Mouse (Mus musculus) C2C12 (cell line): Measurements from ENCODE around the gene Gm5127. TPM values are rescaled to one million over a fixed set of nuclear protein-coding genes. Genes with fewer than 3 reads are reported as not detected.

Source experiments
- H3K27me3 ChIP-seq: one replicate; pipeline ENCODE4 v1.6.1; 2011; ENCODE audit not compliant: control insufficient read depth, insufficient read depth, insufficient read length
- H3K36me3 ChIP-seq: one replicate; pipeline ENCODE4 v1.6.1; 2011; ENCODE audit not compliant: control insufficient read depth, insufficient read depth
- H3K4me3 ChIP-seq: one replicate; pipeline ENCODE4 v1.5.1; 2011; ENCODE audit warnings: mild to moderate bottlenecking, control low read depth; ENCODE audit not compliant: poor library complexity, insufficient read depth, severe bottlenecking
- H3K79me2 ChIP-seq: one replicate; pipeline ENCODE4 v1.6.1; 2011; ENCODE audit not compliant: control insufficient read depth, insufficient read depth
- H3K79me3 ChIP-seq: one replicate; pipeline ENCODE4 v1.6.1; 2011; ENCODE audit warnings: low read depth, control low read depth
- H3ac ChIP-seq: one replicate; pipeline ENCODE3; 2011; ENCODE audit warnings: low read depth; ENCODE audit not compliant: control insufficient read depth, insufficient read length
- CEBPB ChIP-seq: IDR thresholded peaks from one replicate; pipeline ENCODE4 v1.6.1; 2011; ENCODE audit warnings: low read depth, mild to moderate bottlenecking, control low read depth, moderate library complexity
- CTCF ChIP-seq: IDR thresholded peaks from one replicate; pipeline ENCODE4 v1.5.1; 2011; ENCODE audit not compliant: control insufficient read depth, insufficient read depth, insufficient read length
- FOSL1 ChIP-seq: IDR thresholded peaks from one replicate; pipeline ENCODE4 v1.8.0; 2011; ENCODE audit warnings: mild to moderate bottlenecking, low read length; ENCODE audit not compliant: poor library complexity, insufficient read depth, severe bottlenecking
- MAX ChIP-seq: IDR thresholded peaks from one replicate; pipeline ENCODE4 v1.6.1; 2011; ENCODE audit warnings: mild to moderate bottlenecking, control low read depth
- MYOD1 ChIP-seq: IDR thresholded peaks from one replicate; pipeline ENCODE4 v1.6.1; 2011; ENCODE audit warnings: low read depth; ENCODE audit not compliant: control insufficient read depth, insufficient read length
- MYOG ChIP-seq: IDR thresholded peaks from one replicate; pipeline ENCODE4 v1.6.1; 2011; ENCODE audit not compliant: control insufficient read depth, insufficient read length; ENCODE audit errors: extremely low read depth
- USF1 ChIP-seq: IDR thresholded peaks from one replicate; pipeline ENCODE4 v1.6.1; 2011; ENCODE audit warnings: low read depth, mild to moderate bottlenecking, control low read depth, moderate library complexity
- long read RNA-seq, 2 experiments: library from polyadenylated mRNA; unstranded; transcript quantifications; one replicate each; pipeline ENCODE4 v2.0.0; 2019 to 2020
- polyA plus RNA-seq: library from polyadenylated mRNA; unstranded; fragments of >200 nt; fragmentation: generic; extraction: Trizol; gene quantifications from one replicate; pipeline ENCODE4 v1.2.1, GENCODE M21; 2012; ENCODE audit warnings: missing spikeins

The Gm5127 gene
- polyA plus RNA-seq = not detected
- long read RNA-seq, experiment 1 = 0 reads
- long read RNA-seq, experiment 2 = 0 reads

- Histone ChIP-seq H3K79me3 (no peaks in the 10 kb centered on the region), H3K4me3 (no peak within 1 kb of the TSS), H3K79me2 (no peaks in the 10 kb centered on the region), H3K36me3 (no peaks in the 10 kb centered on the region), H3K27me3 (no peaks in the 10 kb centered on the region), H3ac (no peak within 1 kb of the TSS)
- TF ChIP-seq CEBPB (no peak), USF1 (no peak), FOSL1 (no peak), MAX (no peak), CTCF (no peak), MYOG (no peak)
Observed at GRCm38 (mm10) chrX:106582886-106583285, at the start of gene Gm5127. Gene Gm5127, plus strand, starts transcription at chrX:106583186.

GRCm38 (mm10) chrX:106536359-106536758 is 46.6 kb upstream of the Gm5127 start:
- H3K4me3 ChIP-seq = no peak overlapping the region
- no peak overlapping the region for H3ac ChIP-seq
- no peaks in the 10 kb centered on the region for H3K36me3 ChIP-seq
- no peak for TF ChIP-seq MYOD1
- TF ChIP-seq CTCF = no peak
- TF ChIP-seq MYOG = no peak
- TF ChIP-seq CEBPB = no peak
- TF ChIP-seq USF1 = no peak
- TF ChIP-seq FOSL1 = no peak
- no peak for TF ChIP-seq MAX
- no peaks in the 10 kb centered on the region for H3K27me3 ChIP-seq
- H3K79me3 ChIP-seq = no peaks in the 10 kb centered on the region
- no peaks in the 10 kb centered on the region for H3K79me2 ChIP-seq

- no peaks in the 10 kb centered on the region for H3K79me2 ChIP-seq
- no peaks in the 10 kb centered on the region for H3K27me3 ChIP-seq
- no peak overlapping the region for H3ac ChIP-seq
- no peaks in the 10 kb centered on the region for H3K79me3 ChIP-seq
- no peak overlapping the region for H3K4me3 ChIP-seq
- no peaks in the 10 kb centered on the region for H3K36me3 ChIP-seq
- TF ChIP-seq MAX (no peak), CTCF (no peak), USF1 (no peak), CEBPB (no peak), MYOD1 (no peak), FOSL1 (no peak), MYOG (no peak)
Observed at GRCm38 (mm10) chrX:106555457-106555856, 27.5 kb upstream of the Gm5127 start.

- TF ChIP-seq MAX = no peak
- no peak for TF ChIP-seq USF1
- TF ChIP-seq CTCF = no peak
- TF ChIP-seq FOSL1 = no peak
- TF ChIP-seq CEBPB = no peak
- no peak for TF ChIP-seq MYOD1
- no peak for TF ChIP-seq MYOG
- no peaks in the 10 kb centered on the region for H3K27me3 ChIP-seq
Observed at GRCm38 (mm10) chrX:106578966-106579365, 4.0 kb upstream of the Gm5127 start.

DNA sequence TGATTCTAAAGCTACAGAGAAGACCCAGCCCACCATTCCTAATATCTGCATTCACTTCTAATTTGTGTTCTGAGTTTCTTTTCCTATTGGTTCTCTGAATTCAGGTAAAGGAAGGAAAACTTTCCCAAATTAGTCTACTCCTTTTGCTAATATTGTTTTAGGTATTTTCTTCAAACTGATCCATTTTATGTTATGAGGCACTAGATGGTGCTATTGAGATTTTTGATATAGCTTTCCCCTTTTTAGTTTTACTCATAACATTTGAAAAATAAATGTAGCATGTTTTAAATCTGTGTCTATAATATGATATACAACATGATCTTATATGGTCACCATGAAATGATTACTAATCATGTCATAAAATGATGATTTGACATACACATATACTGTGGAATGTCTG is 2.6 kb upstream of the Gm5127 start:
- Histone ChIP-seq H3ac (no peak overlapping the region), H3K36me3 (no peaks in the 10 kb centered on the region), H3K27me3 (no peaks in the 10 kb centered on the region), H3K4me3 (no peak overlapping the region), H3K79me2 (no peaks in the 10 kb centered on the region), H3K79me3 (no peaks in the 10 kb centered on the region)
- TF ChIP-seq MYOD1 (no peak), CTCF (no peak), FOSL1 (no peak), MAX (no peak), CEBPB (no peak), USF1 (no peak), MYOG (no peak)

More at GRCm38 (mm10) chrX:106578966-106579365, 4.0 kb upstream of the Gm5127 start:
- Histone ChIP-seq H3ac (no peak overlapping the region), H3K4me3 (no peak overlapping the region), H3K79me2 (no peaks in the 10 kb centered on the region), H3K36me3 (no peaks in the 10 kb centered on the region), H3K79me3 (no peaks in the 10 kb centered on the region)

- H3K4me3 ChIP-seq = no peak overlapping the region
- TF ChIP-seq USF1 (no peak), CEBPB (no peak), FOSL1 (no peak), MAX (no peak), MYOG (no peak), CTCF (no peak), MYOD1 (no peak)
- no peaks in the 10 kb centered on the region for H3K27me3 ChIP-seq
- no peaks in the 10 kb centered on the region for H3K79me3 ChIP-seq
- H3K79me2 ChIP-seq = no peaks in the 10 kb centered on the region
- H3ac ChIP-seq = no peak overlapping the region
- no peaks in the 10 kb centered on the region for H3K36me3 ChIP-seq
Observed at GRCm38 (mm10) chrX:106582197-106582596, 789 bp upstream of the Gm5127 start.
